Mouse (Mus musculus) left cerebral cortex, adult 2 months (tissue): ENCODE measurements around the gene Tmem52b. TPM values are rescaled to one million over a fixed set of nuclear protein-coding genes. Genes with fewer than 3 reads are reported as not detected.
"Not testable (repeated sequence)": the region's sequence is repeated elsewhere in the genome, so short reads cannot be mapped to it uniquely, and the experiment has no call there.

Source experiments
- DNase-seq, 2 experiments: peaks; one replicate each; pipeline ENCODE4 v3.0.0; 2021 to 2022; ENCODE audit warnings: low spot score in 2 of 2, mixed read lengths in 1 of 2; ENCODE audit errors: extremely low spot score in 1 of 2
- H3K27ac ChIP-seq: fragments of 200-600 bp; 2 replicates; pipeline ENCODE4 v1.8.1; 2022
- H3K4me3 ChIP-seq: fragments of 200-600 bp; 2 replicates; pipeline ENCODE4 v1.8.1; 2022
- CTCF ChIP-seq: fragments of 200-600 bp; IDR thresholded peaks from 2 replicates; pipeline ENCODE4 v1.8.1; 2022; ENCODE audit warnings: antibody characterized with exemption, mild to moderate bottlenecking, moderate library complexity
- intact Hi-C: fragments of 180-260 bp; cut with DNase I; formaldehyde crosslinking; loops from one replicate; pipeline ENCODE4 v1.15.1; 2025
- long read RNA-seq, 2 experiments: library from polyadenylated mRNA; stranded (forward); transcript quantifications; one replicate each; pipeline ENCODE4 v2.0.0; 2021; ENCODE audit warnings: borderline mapping rate in 2 of 2
- total RNA-seq, 2 experiments: library from RNA; stranded (reverse); gene quantifications; 2 replicates each; pipeline ENCODE4 v1.2.3; 2021

Gene Tmem52b
- total RNA-seq, result not detected
- long read RNA-seq, experiment 1, result 0 reads
- long read RNA-seq, experiment 2, result 0 reads

GRCm38 (mm10) chr6:129512367-129512766, at the start of gene Tmem52b:
Tmem52b (plus strand) TSS chr6:129512555.
- Histone ChIP-seq H3K27ac (no peak within 1 kb of the TSS), H3K4me3 (no peak within 1 kb of the TSS)
- no peak for TF ChIP-seq CTCF
- no peak for DNase-seq
- intact Hi-C loops, result no loop called here

DNA sequence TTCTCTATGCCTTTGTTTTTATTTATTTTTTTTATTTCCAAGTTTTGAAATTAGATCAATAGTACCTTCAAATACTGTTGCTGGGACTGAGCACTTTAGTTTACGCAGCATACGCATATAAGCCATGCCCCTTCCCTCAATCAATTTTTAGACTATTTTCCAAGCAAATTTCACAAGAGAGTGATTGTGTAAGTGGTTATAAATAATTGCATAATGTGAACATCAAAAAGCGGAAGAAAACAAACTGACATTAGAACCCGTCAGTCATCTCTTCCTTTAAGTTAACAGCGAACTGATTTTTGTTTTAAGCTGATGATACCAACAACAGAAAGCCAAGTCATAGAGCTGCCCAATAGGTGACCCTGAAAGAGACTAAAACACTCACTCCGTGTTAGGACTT, 41.0 kb upstream of the Tmem52b start:
- DNase-seq, result no peak
- Histone ChIP-seq H3K27ac (no peak overlapping the region), H3K4me3 (no peak overlapping the region)
- intact Hi-C loops, result no loop called here
- TF ChIP-seq CTCF, result no peak

DNA sequence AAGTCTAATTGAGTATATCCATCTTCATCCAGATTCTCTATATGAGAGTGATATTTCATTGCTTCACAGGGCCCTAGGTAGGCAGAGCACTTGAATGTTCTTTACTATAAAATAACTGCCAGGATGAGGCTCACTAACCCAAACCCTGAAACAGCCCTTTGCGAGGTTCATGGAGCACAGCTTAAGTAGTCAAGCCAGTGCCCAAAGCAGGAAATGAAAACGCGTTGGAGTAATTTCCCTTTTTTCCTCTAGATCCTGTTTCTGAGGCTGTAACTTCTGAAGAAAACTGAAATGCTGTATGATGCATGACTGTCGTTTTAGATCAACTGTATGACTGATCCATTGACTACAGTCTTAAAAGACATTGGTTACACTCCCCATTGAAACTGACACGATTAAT, 39.7 kb upstream of the Tmem52b start:
- DNase-seq, result no peak
- intact Hi-C loops, result no loop called here
- TF ChIP-seq CTCF, result no peak
- Histone ChIP-seq H3K4me3 (no peak overlapping the region), H3K27ac (no peak overlapping the region)

- Histone ChIP-seq H3K4me3 (no peak overlapping the region), H3K27ac (no peak overlapping the region)
- peak; percentile 72 for TF ChIP-seq CTCF
- DNase-seq, result no peak
- intact Hi-C loops, result loop anchor here (1.0 kb wide), 1 partner anchor 83 kb away; no protein-coding TSS in a partner anchor
Observed at GRCm38 (mm10) chr6:129476404-129477126, 35.8 kb upstream of the Tmem52b start.

DNA sequence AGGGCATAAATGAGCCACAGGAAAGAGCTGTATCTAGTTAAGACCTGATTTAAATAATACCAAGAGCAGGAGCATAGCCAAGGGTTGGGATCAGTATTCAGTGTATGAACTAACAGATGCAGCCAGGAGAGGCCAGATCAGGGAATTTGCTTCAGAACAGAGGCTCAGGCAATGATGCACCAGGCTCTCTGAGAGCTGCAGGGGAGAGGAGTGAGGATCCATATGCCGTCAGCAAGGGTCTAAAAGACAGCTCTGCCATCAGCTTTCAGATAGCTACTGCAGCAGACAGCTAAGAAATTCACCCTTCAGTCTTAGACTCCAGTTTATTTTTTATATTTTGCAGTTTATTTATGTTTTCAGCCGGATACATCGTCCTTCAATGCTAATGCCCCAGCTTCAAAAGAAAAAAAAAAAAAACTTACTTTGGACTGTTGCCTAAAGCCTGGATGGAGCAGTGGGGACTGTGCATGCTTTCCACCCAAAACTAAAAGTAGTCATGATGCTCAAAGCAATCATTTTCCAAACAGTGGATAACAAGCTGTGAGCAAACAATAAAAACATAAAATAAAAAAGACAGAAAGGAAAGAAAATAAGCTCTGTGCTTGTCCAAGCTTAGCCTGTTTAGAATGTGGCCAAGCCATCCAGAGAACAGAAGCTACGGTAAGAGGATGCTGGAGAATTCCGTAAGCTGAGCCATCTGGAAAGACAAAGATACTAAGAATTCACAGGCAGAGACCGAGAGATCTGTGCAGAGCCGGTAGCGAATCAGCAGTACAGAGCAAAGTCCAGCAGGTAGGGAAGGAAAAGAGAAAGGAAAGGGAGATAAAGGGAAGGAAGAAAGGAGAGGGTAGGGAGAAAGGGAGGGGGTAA, 32.0 kb upstream of the Tmem52b start:
- H3K4me3 ChIP-seq, result no peak overlapping the region
- H3K27ac ChIP-seq, result no peak overlapping the region
- TF ChIP-seq CTCF, result no peak
- intact Hi-C loops, result no loop called here
- DNase-seq, result no peak

- H3K27ac ChIP-seq, result no peak overlapping the region
- DNase-seq, result no peak
- intact Hi-C loops, result no loop called here
Observed at GRCm38 (mm10) chr6:129494924-129495323, 17.4 kb upstream of the Tmem52b start.

GRCm38 (mm10) chr6:129497345-129498218, 14.8 kb upstream of the Tmem52b start:
- TF ChIP-seq CTCF, result no peak
- no peak for DNase-seq
- no peak overlapping the region for H3K4me3 ChIP-seq
- intact Hi-C loops, result no loop called here
- no peak overlapping the region for H3K27ac ChIP-seq

More at GRCm38 (mm10) chr6:129494924-129495323, 17.4 kb upstream of the Tmem52b start:
- H3K4me3 ChIP-seq, result no peak overlapping the region
- TF ChIP-seq CTCF, result no peak

DNA sequence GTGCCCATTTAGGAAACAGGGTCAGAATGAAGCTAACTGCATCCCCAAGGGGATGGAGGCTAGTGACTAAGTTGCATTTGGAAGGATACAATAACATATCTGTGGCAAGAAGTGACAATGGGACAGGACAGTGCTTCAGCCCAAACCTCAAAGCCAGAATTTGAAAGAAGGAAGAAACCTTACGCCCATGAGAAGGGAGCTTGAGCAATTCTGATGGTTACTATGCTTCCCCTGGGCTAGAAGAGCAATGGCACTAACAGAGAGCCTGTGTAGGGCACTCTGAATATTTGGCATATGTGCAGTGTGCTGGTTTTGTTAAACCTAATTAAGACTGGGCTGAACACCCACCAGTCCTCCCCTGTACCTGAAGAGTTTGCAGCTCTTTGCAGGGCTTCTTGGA, 12.8 kb upstream of the Tmem52b start:
- DNase-seq, H3K27ac ChIP-seq, H3K4me3 ChIP-seq, intact Hi-C loops: not testable (repeated sequence)

DNA sequence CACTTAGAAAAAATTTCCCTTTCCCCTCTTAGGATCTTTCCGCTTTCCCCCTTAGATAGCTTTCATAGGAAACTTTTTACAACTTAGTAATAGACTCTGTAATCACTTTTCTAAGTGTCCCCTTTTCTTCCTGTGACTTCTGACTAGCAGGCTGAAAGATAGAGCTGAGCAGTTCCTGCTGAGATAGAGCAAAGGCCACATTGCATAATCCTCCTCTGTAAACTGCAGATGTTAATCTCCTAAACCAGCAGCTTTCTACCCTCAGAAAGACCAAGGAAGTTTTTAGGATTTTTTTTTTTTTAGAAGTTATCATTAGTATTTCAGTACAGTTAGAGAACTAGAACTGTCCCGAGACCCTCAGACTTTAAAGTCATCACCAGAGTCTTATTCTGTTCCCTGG, 8.9 kb upstream of the Tmem52b start:
- Histone ChIP-seq H3K4me3 (no peak overlapping the region), H3K27ac (no peak overlapping the region)
- intact Hi-C loops, result no loop called here
- DNase-seq, result no peak
- no peak for TF ChIP-seq CTCF

DNA sequence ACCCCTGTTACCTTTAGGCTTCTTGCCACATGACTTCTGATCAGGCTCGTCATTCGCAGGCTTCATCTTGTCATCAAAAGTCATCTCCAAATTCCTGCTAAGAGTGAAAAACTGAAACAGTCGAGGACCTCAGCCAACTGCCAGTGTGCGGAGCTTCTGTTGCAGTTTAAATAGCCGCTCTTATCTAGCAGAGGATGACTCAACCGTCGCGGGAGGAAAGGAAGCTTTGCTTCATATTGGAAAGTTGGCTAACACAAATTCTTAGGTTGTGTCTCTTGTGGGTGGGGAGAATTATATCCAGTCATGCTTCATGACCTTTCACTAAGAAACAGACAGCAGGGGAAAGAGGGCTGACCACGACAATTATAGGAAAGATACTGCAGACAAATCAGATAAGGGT, 5.3 kb upstream of the Tmem52b start, which contains the start of gene Olr1:
Olr1 (minus strand) TSS at position 142 of the 400 bp plus-strand sequence.
- peak in 1 of 2 experiments; percentile 9 for DNase-seq
- intact Hi-C loops, result no loop called here
- H3K27ac ChIP-seq, result no peak within 1 kb of the TSS
- TF ChIP-seq CTCF, result no peak
- no peak within 1 kb of the TSS for H3K4me3 ChIP-seq

- Histone ChIP-seq H3K4me3 (no peak overlapping the region), H3K27ac (no peak overlapping the region)
- intact Hi-C loops, result no loop called here
- no peak for DNase-seq
- TF ChIP-seq CTCF, result no peak
Observed at GRCm38 (mm10) chr6:129510120-129510911, 2.0 kb upstream of the Tmem52b start.
